Mouse (Mus musculus): ENCODE results near the gene Akap8. TPM values are rescaled to one million over a fixed set of nuclear protein-coding genes. Genes with fewer than 3 reads are reported as not detected.
A peak's percentile ranks its signal among the peaks of the same experiment; 100 is the strongest.

Akap8 gene
- total RNA-seq (2014; rRNA removed) = 94.4 and 108 TPM in 2 replicates
- 66.4 and 75.2 TPM in 2 replicates for polyA plus RNA-seq (2015; fragmentation: Nextera tagmentation; extraction: Ambion mirVana)

DNA sequence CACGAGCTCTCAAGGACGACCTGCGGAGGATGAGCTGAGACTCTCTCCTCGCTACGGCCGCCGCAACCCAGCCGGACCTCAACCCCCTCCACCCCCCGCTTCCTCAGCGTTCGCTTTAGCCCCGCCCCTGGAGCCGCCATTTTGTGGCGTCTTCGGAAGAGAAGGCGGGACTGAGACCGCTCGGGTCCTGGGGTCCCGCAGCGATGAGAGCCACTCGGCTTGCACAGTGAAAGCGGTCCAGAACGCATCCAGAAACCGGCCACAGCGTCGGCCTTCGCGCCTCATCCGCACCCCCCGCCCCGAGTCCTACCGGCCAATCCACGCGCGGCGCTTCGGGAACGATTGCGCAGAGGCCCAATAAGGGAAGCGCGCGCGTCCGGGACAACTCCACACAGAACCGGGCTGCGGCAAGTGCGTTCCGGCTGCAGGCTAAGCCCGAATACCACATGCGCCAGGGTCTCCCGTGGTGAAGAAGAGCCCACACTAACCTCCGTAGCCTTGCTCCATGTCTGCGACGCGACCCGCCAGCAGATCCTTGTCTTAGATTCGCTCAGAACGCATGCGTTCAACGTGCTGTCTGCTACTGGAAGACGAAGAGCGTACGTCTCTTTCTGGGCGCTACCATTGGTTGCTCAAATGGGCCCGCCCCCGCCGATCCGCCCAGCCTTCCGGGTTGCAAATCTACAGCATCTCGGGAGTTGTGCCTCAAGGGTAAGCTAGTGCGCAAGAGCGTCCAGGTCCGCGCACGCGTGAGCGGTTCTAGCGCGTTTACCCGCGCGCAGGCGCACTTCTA is at the start of gene Akap8:
Gene Akap8, minus strand, starts transcription at position 642 of the 793 bp plus-strand sequence.
- no peak; the same call in 1 of the 2 replicates for TF ChIP-seq CTCF (IDR thresholded peaks at IDR 0.05; ENCODE audit: low read depth)
- Histone ChIP-seq H3K4me2 (ENCODE audit: low read depth, low read length) (peak within 1 kb of the TSS; percentile 71), H3K27me3 (ENCODE audit: insufficient read depth, low read length) (no peaks in the 10 kb centered on the region), H3K27ac (peak within 1 kb of the TSS; percentile 98), H3K36me3 (ENCODE audit: insufficient read depth, low read length) (peaks cover 21% of the 10 kb centered on the region; the same call in 1 of the 2 replicates), H3K9me3 (ENCODE audit: low read length) (no peaks in the 10 kb centered on the region), H3K4me3 (ENCODE audit: low read length) (peak within 1 kb of the TSS; percentile 90), H3K4me1 (ENCODE audit: insufficient read depth, low read length) (no peaks in the 10 kb centered on the region; the same call in 1 of the 2 replicates), H3K9ac (replicated peaks; ENCODE audit: low read length) (peak within 1 kb of the TSS; percentile 95)
- WGBS = under 1% methylated on average over 83 of the region's 83 CpGs
- peak; percentile 98 for ATAC-seq
- DNase-seq (ENCODE audit: low spot score) = peak; percentile 99

DNA sequence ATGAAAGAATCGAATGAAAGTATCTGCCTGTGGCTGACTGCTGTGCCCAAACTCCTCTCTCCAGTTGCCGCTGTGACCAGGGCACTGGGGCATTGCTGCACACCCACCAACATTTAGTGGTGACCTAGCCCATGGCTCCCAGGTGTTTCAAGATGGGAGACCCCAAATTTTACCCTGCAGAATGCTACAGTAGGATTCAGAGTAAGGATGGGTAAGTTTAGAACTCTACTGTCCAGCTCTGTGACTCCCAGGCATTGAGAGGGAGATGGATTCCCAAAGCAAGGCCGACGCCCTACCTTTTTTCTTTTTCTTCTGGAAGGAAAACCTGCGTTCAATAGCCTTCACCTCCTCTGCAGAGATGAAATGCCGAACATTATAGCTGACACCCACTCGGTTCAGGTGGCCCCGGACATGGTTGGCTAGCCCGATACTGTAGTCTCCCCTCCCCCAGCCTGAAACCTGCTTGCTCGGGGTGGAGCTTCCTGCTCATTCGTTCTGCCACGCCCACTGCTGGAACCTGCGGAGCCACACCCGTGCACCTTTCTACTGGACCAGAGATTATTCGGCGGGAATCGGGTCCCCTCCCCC is 48.0 kb upstream of the Akap8 start:
- no peak for DNase-seq (ENCODE audit: low spot score)
- Histone ChIP-seq H3K27me3 (ENCODE audit: insufficient read depth, low read length) (no peaks in the 10 kb centered on the region), H3K4me2 (ENCODE audit: low read depth, low read length) (0 out of 2 replicates have a peak overlapping the region, but pooled peaks have one; percentile 21), H3K4me3 (ENCODE audit: low read length) (no peak overlapping the region), H3K4me1 (ENCODE audit: insufficient read depth, low read length) (no peaks in the 10 kb centered on the region), H3K9me3 (ENCODE audit: low read length) (no peaks in the 10 kb centered on the region), H3K9ac (replicated peaks; ENCODE audit: low read length) (no peak overlapping the region), H3K36me3 (ENCODE audit: insufficient read depth, low read length) (no peaks in the 10 kb centered on the region; the same call in 1 of the 2 replicates), H3K27ac (no peak overlapping the region)
- WGBS = 25% methylated on average over 10 of the region's 17 CpGs
- ATAC-seq = no peak
- TF ChIP-seq CTCF (IDR thresholded peaks at IDR 0.05; ENCODE audit: low read depth) = no peak

DNA sequence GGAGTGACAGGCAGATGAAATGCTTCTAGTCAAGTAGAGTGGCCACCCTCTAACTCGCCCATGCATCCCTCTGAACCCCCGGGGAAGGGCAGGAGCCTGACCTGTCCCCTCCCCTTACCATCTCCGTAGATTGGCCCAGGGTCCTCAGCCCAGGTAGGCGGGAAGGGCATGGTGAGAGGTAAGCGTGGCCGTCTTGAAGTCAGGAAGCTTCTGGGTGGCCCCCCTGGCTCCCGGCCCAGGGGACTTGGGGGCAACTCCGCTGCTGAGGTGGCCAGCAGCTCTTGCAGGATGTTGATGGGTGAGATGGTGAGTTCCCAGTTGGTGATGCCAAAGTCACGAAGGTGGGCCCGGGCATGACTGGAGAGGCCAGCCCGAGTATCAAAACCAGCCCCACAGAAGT is 46.7 kb upstream of the Akap8 start:
- DNase-seq (ENCODE audit: low spot score) (no peak), ATAC-seq (no peak)
- TF ChIP-seq CTCF (IDR thresholded peaks at IDR 0.05; ENCODE audit: low read depth) = no peak
- no peak overlapping the region for H3K27ac ChIP-seq
- WGBS = 89% methylated on average over 11 of the region's 11 CpGs
- no peaks in the 10 kb centered on the region for H3K9me3 ChIP-seq (ENCODE audit: low read length)
- H3K4me3 ChIP-seq (ENCODE audit: low read length) = no peak overlapping the region
- no peak overlapping the region for H3K4me2 ChIP-seq (ENCODE audit: low read depth, low read length)
- H3K9ac ChIP-seq (replicated peaks; ENCODE audit: low read length) = no peak overlapping the region
- no peaks in the 10 kb centered on the region; the same call in 1 of the 2 replicates for H3K36me3 ChIP-seq (ENCODE audit: insufficient read depth, low read length)
- H3K27me3 ChIP-seq (ENCODE audit: insufficient read depth, low read length) = no peaks in the 10 kb centered on the region
- H3K4me1 ChIP-seq (ENCODE audit: insufficient read depth, low read length) = peaks cover 7% of the 10 kb centered on the region

DNA sequence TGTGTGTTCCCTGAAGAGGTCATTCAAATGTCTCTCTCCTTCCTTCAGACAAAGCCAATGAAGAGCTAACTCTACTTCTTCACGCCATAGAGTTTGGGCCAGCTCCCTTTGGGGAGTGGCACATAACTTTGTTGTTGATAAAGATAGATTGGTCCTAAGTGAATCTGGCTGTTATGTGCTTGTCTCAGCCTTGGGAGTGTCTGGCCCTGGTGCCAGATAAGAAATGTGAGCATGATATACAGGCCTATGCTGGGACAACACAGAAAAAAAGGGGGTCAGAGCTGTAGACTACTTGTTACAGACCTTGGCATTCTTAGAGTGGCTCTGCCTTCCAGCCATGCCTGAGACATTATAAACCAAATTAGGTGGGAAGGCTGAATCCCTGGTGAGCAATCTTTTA is 44.3 kb upstream of the Akap8 start:
- WGBS = 90% methylated on average over 1 of the region's 1 CpGs
- H3K4me1 ChIP-seq (ENCODE audit: insufficient read depth, low read length) = peaks cover 10% of the 10 kb centered on the region
- H3K9me3 ChIP-seq (ENCODE audit: low read length) = no peaks in the 10 kb centered on the region
- no peak overlapping the region; the same call in 1 of the 2 replicates for H3K9ac ChIP-seq (replicated peaks; ENCODE audit: low read length)
- ATAC-seq = no peak
- peaks cover 7% of the 10 kb centered on the region for H3K36me3 ChIP-seq (ENCODE audit: insufficient read depth, low read length)
- no peak for DNase-seq (ENCODE audit: low spot score)
- no peak for TF ChIP-seq CTCF (IDR thresholded peaks at IDR 0.05; ENCODE audit: low read depth)
- H3K4me3 ChIP-seq (ENCODE audit: low read length) = no peak overlapping the region
- H3K27ac ChIP-seq = 0 out of 2 replicates have a peak overlapping the region, but pooled peaks have one; percentile 78
- H3K27me3 ChIP-seq (ENCODE audit: insufficient read depth, low read length) = no peaks in the 10 kb centered on the region
- H3K4me2 ChIP-seq (ENCODE audit: low read depth, low read length) = no peak overlapping the region

DNA sequence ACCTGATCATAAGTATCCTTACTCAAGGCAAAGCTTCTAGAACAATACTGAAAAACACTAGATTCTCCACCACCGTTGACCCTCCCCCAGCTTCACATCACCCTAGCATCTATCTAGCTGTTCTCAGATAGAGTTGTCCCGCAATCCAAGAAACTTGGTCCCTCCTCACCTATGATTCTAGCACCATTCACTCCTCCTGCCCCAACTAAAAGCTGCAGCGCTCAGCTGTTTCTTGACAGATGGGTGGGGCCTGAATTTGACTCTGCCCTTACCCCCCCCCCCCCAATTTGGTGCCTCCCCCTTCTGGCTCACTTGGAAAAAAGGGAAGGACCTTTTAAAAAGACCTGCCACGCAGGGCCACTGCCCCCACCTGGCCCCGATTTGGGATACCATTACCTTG is 43.8 kb upstream of the Akap8 start:
- peaks cover 12% of the 10 kb centered on the region for H3K36me3 ChIP-seq (ENCODE audit: insufficient read depth, low read length)
- peak overlapping the region; percentile 98 for H3K9ac ChIP-seq (replicated peaks; ENCODE audit: low read length)
- no peaks in the 10 kb centered on the region for H3K9me3 ChIP-seq (ENCODE audit: low read length)
- H3K4me3 ChIP-seq (ENCODE audit: low read length) = peak overlapping the region; percentile 98
- peak overlapping the region; percentile 78; the same call in 1 of the 2 replicates for H3K27ac ChIP-seq
- H3K4me2 ChIP-seq (ENCODE audit: low read depth, low read length) = peak overlapping the region; percentile 95
- DNase-seq (ENCODE audit: low spot score) (no peak), ATAC-seq (peak; percentile 44)
- no peaks in the 10 kb centered on the region for H3K27me3 ChIP-seq (ENCODE audit: insufficient read depth, low read length)
- peaks cover 10% of the 10 kb centered on the region for H3K4me1 ChIP-seq (ENCODE audit: insufficient read depth, low read length)
- WGBS = 62% methylated on average over 5 of the region's 5 CpGs
- no peak for TF ChIP-seq CTCF (IDR thresholded peaks at IDR 0.05; ENCODE audit: low read depth)

DNA sequence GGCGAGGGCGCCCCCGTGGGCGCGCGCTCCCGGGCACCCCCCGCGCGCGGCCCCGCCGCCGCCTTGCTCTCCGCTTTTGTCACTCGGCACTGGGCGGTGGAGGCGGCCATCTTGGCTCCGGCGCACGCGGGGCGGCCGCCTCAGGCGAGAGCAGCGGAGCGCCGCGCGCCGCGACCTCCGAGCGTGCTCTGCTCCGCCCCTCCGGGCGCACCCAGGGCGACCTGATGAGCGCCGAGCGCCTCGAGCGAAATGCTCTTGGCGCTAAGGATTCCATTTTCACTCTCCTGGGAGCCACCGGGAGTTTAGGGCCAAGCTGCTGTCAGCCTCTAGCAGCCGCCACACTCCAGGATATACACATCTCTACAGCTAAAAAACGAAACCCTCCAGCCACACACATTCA is 43.3 kb upstream of the Akap8 start:
- WGBS = under 1% methylated on average over 37 of the region's 47 CpGs
- peaks cover 10% of the 10 kb centered on the region for H3K4me1 ChIP-seq (ENCODE audit: insufficient read depth, low read length)
- DNase-seq (ENCODE audit: low spot score) (peak; percentile 98), ATAC-seq (peak; percentile 96)
- no peaks in the 10 kb centered on the region for H3K27me3 ChIP-seq (ENCODE audit: insufficient read depth, low read length)
- no peaks in the 10 kb centered on the region for H3K9me3 ChIP-seq (ENCODE audit: low read length)
- peak overlapping the region; percentile 78 for H3K27ac ChIP-seq
- peaks cover 17% of the 10 kb centered on the region for H3K36me3 ChIP-seq (ENCODE audit: insufficient read depth, low read length)
- peak overlapping the region; percentile 98 for H3K4me3 ChIP-seq (ENCODE audit: low read length)
- peak overlapping the region; percentile 98 for H3K9ac ChIP-seq (replicated peaks; ENCODE audit: low read length)
- TF ChIP-seq CTCF (IDR thresholded peaks at IDR 0.05; ENCODE audit: low read depth) = peak; percentile 23; the same call in 1 of the 2 replicates
- peak overlapping the region; percentile 95 for H3K4me2 ChIP-seq (ENCODE audit: low read depth, low read length)
